Mouse (Mus musculus) T-helper 2 cell (primary cell): ENCODE results near the gene Stx16.

Experiments
- in situ Hi-C: fragments of 300-600 bp; cut with MboI, MseI; formaldehyde crosslinking; loops from one replicate; pipeline ENCODE4 v1.15.1; 2025; ENCODE audit warnings: high pct_unique_total_duplicates

Gene Stx16

GRCm38 (mm10) chr2:174075673-174076432 lies at the start of gene Stx16:
Gene Stx16, plus strand, starts transcription at chr2:174076308.
- in situ Hi-C loops, result no loop called here

- in situ Hi-C loops, result no loop called here
Measured at GRCm38 (mm10) chr2:174026406-174026805, 49.7 kb upstream of the Stx16 start.

- in situ Hi-C loops, result no loop called here
Measured at GRCm38 (mm10) chr2:174033257-174033800, 42.8 kb upstream of the Stx16 start.

- in situ Hi-C loops, result no loop called here
Measured at GRCm38 (mm10) chr2:174047656-174048055, 28.5 kb upstream of the Stx16 start.

GRCm38 (mm10) chr2:174049481-174050338 lies 26.4 kb upstream of the Stx16 start:
- in situ Hi-C loops, result no loop called here

- in situ Hi-C loops, result no loop called here
Measured at GRCm38 (mm10) chr2:174050339-174050685, 25.8 kb upstream of the Stx16 start.

GRCm38 (mm10) chr2:174051081-174051481 lies 25.0 kb upstream of the Stx16 start:
- in situ Hi-C loops, result no loop called here

GRCm38 (mm10) chr2:174054496-174054895 lies 21.6 kb upstream of the Stx16 start:
- in situ Hi-C loops, result no loop called here

- in situ Hi-C loops, result no loop called here
Measured at GRCm38 (mm10) chr2:174057730-174058129, 18.4 kb upstream of the Stx16 start.

GRCm38 (mm10) chr2:174058316-174058939 lies 17.7 kb upstream of the Stx16 start:
- in situ Hi-C loops, result no loop called here

GRCm38 (mm10) chr2:174059591-174060385 lies 16.3 kb upstream of the Stx16 start:
- in situ Hi-C loops, result no loop called here

GRCm38 (mm10) chr2:174061219-174061618 lies 14.9 kb upstream of the Stx16 start:
- in situ Hi-C loops, result no loop called here

GRCm38 (mm10) chr2:174063074-174063473 lies 13.0 kb upstream of the Stx16 start:
- in situ Hi-C loops, result no loop called here

- in situ Hi-C loops, result no loop called here
Measured at GRCm38 (mm10) chr2:174063527-174064211, 12.4 kb upstream of the Stx16 start.

GRCm38 (mm10) chr2:174067793-174068419 lies 8.2 kb upstream of the Stx16 start:
- in situ Hi-C loops, result no loop called here

- in situ Hi-C loops, result no loop called here
Measured at GRCm38 (mm10) chr2:174069532-174070049, 6.5 kb upstream of the Stx16 start.

- in situ Hi-C loops, result no loop called here
Measured at GRCm38 (mm10) chr2:174071406-174071805, 4.7 kb upstream of the Stx16 start.

GRCm38 (mm10) chr2:174073156-174073790 lies 2.8 kb upstream of the Stx16 start:
- in situ Hi-C loops, result no loop called here

GRCm38 (mm10) chr2:174074621-174075020 lies 1.5 kb upstream of the Stx16 start:
- in situ Hi-C loops, result no loop called here
